Mouse (Mus musculus): ENCODE data around the gene Dtwd1.

DNA sequence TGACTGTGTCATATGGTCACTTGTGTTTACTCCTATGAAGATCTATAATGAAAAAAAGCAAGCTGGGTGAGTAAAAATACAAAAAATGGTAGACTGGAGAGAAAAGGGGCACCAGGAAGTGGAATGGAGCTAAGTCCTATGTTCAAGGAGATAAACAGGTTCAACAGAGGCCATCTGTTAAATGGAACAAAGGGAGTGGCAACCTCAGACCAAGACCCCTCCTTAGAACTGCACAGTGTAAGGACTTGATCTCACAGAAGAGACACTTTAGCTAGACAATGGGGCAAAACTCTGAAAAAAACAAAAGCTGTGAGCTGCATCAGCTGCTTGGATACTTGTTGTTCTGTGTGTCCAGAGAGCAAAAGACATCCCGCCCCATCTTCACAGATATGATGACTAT is 19.5 kb downstream of the Dtwd1 start:
- TF ChIP-seq GATA1 (IDR thresholded peaks at IDR 0.05; ENCODE audit: low read length) = no peak
- TF ChIP-seq TAL1 (IDR thresholded peaks at IDR 0.05; ENCODE audit: low read length) = no peak

All from erythroblast, embryonic 14.5 days (primary cell).